Mouse (Mus musculus) left cerebral cortex, adult 2 months (tissue): ENCODE results near the gene Serinc2. TPM values are rescaled to one million over a fixed set of nuclear protein-coding genes. Genes with fewer than 3 reads are reported as not detected.

Experiments
- DNase-seq, 2 experiments: peaks; one replicate each; pipeline ENCODE4 v3.0.0; 2021 to 2022; ENCODE audit warnings: low spot score in 2 of 2, mixed read lengths in 1 of 2; ENCODE audit errors: extremely low spot score in 1 of 2
- H3K27ac ChIP-seq: fragments of 200-600 bp; 2 replicates; pipeline ENCODE4 v1.8.1; 2022
- H3K4me3 ChIP-seq: fragments of 200-600 bp; 2 replicates; pipeline ENCODE4 v1.8.1; 2022
- CTCF ChIP-seq: fragments of 200-600 bp; IDR thresholded peaks from 2 replicates; pipeline ENCODE4 v1.8.1; 2022; ENCODE audit warnings: antibody characterized with exemption, mild to moderate bottlenecking, moderate library complexity
- intact Hi-C: fragments of 180-260 bp; cut with DNase I; formaldehyde crosslinking; loops from one replicate; pipeline ENCODE4 v1.15.1; 2025
- total RNA-seq, 2 experiments: library from RNA; stranded (reverse); gene quantifications; 2 replicates each; pipeline ENCODE4 v1.2.3; 2021

The Serinc2 gene
- total RNA-seq, 2 experiments from 2014 or later: 6.5 to 11.9 TPM

GRCm38 (mm10) chr4:130273698-130274345 is 5.2 kb downstream of the Serinc2 start:
- peak overlapping the region; percentile 89 for H3K27ac ChIP-seq
- intact Hi-C loops: loop anchor here (5.0 kb wide), 1 partner anchor 277 kb away; no protein-coding TSS in a partner anchor
- peak overlapping the region; percentile 64 for H3K4me3 ChIP-seq
- TF ChIP-seq CTCF: no peak
- peak; percentile 31 to 58 for DNase-seq

DNA sequence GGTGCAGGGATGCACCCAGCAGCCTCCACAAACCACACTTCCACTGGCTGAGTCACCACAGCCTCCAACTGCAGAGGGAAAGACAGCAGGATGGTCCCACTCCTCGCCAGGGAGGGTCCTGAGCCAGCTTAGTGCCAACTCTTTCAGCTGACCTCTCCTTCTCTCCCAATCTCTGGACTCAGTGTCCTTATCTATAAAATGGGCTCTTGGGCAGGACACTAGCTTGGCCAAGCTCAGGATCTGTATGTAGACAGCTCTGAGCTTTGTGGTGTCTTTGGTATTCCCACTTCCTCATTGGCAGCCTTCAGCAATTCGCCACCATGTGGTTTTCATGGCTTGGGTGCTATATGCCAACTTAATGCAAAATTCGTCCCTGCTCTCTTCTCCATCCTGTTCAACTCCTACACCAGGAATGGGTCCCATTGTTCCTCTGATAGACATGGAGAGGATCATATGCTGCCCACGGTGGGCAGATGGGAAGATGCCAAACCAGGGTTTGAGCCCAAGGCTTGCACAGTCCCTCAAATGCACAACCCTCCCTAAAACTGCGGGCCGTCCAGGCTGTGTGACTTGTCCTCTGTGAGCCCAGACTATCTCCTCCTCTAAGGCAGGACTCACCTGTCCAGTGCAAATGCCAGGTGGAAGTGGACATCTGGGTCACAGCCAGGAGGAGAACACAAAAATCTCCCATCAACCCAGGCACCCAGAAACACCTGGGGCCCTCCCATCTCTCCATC is 8.2 kb downstream of the Serinc2 start:
- TF ChIP-seq CTCF: no peak
- intact Hi-C loops: loop anchor here (5.0 kb wide), 1 partner anchor 273 kb away; no protein-coding TSS in a partner anchor
- Histone ChIP-seq H3K27ac (peak overlapping the region; percentile 83), H3K4me3 (no peak overlapping the region)
- DNase-seq: peak; percentile 30 to 50

- H3K27ac ChIP-seq: peak overlapping the region; percentile 83
- no peak for TF ChIP-seq CTCF
- peak; percentile 69 to 77 for DNase-seq
- H3K4me3 ChIP-seq: no peak overlapping the region
- intact Hi-C loops: loop anchor here (5.0 kb wide), 1 partner anchor 273 kb away; no protein-coding TSS in a partner anchor
Measured at GRCm38 (mm10) chr4:130270089-130270488, 8.9 kb downstream of the Serinc2 start.

DNA sequence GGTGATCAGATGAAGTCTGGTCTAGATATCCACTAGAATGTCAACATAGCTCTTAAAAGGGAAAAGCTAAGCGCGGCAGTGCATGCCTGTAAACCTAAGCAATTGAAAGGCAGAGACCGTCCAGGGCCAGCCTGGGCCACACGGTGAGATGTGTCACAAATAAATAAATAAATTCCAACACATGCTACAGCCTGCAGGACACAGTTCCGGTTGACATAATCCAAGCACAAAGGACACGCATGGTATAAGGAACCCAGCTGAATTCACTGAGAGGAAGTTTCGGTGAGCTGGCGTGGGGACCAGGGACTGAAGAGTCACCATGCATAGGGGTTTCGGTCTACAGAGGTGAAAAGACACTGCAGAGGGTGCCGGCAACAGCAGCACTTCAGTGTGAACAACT is 10.3 kb downstream of the Serinc2 start:
- no peak for DNase-seq
- no peak overlapping the region for H3K4me3 ChIP-seq
- no peak for TF ChIP-seq CTCF
- intact Hi-C loops: no loop called here
- H3K27ac ChIP-seq: no peak overlapping the region

GRCm38 (mm10) chr4:130267069-130267468 is 11.9 kb downstream of the Serinc2 start:
- no peak overlapping the region for H3K4me3 ChIP-seq
- intact Hi-C loops: no loop called here
- TF ChIP-seq CTCF: no peak
- no peak for DNase-seq
- H3K27ac ChIP-seq: no peak overlapping the region

DNA sequence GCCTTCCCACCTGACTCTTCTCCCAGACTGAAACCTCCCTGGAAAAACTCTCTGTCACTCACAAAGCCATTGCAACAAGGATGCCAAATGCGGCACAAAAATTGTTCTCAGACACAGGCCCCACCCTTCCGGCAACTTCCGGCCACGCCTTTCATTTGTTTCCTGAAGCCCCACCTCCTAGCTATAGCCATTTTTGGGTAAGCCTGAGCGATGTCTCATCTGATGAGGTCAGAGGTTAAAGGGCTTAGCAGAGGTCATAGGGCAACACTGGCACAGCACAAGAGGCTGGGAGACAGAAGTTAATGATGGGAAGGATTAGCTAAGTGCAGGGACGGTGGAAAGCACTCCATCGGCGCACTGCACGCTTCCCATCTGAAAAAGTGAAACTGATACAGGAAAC is 12.4 kb downstream of the Serinc2 start:
- no peak overlapping the region for H3K4me3 ChIP-seq
- TF ChIP-seq CTCF: no peak
- no peak overlapping the region for H3K27ac ChIP-seq
- intact Hi-C loops: no loop called here
- no peak for DNase-seq

DNA sequence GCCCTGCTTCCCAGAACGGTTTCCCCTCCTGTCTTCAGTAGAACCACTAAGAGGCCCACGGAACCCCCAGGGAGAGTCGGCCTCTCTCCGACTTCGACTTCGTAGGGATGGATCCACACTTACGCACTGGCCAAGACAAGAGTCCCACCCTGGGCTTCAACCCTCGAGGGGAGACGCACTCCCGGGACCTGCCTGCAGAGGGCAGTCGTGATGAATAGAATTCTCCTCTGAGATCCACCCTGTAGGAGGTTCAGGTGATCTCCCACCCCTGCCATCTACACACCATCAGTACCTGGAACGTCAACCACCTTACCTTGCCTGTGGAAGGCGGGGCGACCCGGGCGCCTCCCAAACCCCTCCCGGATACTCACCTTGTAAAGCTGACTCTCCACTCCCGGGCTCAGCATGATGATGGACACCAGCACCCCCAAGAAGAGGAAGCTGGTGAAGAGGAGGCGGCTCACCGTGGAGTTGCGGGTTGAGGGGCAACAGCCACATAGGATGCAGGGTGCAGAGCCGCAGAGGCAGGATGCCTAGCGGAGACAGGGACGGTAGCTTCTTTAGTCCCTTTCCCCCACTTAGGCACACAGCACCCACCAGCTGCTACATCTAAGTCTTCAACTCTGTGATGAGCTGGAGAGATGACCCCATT is 14.2 kb downstream of the Serinc2 start:
- Histone ChIP-seq H3K4me3 (no peak overlapping the region), H3K27ac (no peak overlapping the region)
- TF ChIP-seq CTCF: peak; percentile 76
- DNase-seq: peak; percentile 48 to 71
- intact Hi-C loops: loop anchor here (2.0 kb wide), 1 partner anchor 28 kb away; no protein-coding TSS in a partner anchor

- intact Hi-C loops: loop anchor here (2.0 kb wide), 1 partner anchor 29 kb away; no protein-coding TSS in a partner anchor
- H3K27ac ChIP-seq: peak overlapping the region; percentile 47
Measured at GRCm38 (mm10) chr4:130264131-130264530, 14.9 kb downstream of the Serinc2 start.

DNA sequence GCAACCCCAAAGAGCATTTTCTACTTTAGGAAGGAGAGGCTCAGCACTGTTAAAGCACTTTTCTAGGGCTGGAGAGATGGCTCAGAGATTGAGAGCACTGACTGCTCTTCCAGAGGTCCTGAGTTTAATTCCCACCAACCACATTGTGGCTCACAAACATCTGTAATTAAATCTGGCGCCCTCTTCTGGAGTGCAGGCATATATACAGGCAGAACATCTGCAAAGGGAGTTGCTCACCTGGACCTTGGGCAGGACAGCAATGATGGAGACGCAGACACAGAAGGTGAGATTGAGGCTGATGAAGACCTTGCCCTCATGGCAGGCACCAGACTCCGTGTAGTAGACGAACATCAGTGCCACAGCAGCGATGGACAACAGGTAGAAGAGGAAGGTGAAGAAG is 18.6 kb downstream of the Serinc2 start:
- TF ChIP-seq CTCF: peak; percentile 51
- H3K27ac ChIP-seq: no peak overlapping the region

More at GRCm38 (mm10) chr4:130264131-130264530, 14.9 kb downstream of the Serinc2 start:
- DNase-seq: no peak
- TF ChIP-seq CTCF: no peak
- no peak overlapping the region for H3K4me3 ChIP-seq

GRCm38 (mm10) chr4:130252441-130253157 is 26.4 kb downstream of the Serinc2 start:
- no peak for TF ChIP-seq CTCF
- H3K4me3 ChIP-seq: no peak overlapping the region
- no peak for DNase-seq
- intact Hi-C loops: no loop called here
- no peak overlapping the region for H3K27ac ChIP-seq

More for the DNA sequence above, 18.6 kb downstream of the Serinc2 start:
- DNase-seq: no peak
- intact Hi-C loops: no loop called here
- no peak overlapping the region for H3K4me3 ChIP-seq

DNA sequence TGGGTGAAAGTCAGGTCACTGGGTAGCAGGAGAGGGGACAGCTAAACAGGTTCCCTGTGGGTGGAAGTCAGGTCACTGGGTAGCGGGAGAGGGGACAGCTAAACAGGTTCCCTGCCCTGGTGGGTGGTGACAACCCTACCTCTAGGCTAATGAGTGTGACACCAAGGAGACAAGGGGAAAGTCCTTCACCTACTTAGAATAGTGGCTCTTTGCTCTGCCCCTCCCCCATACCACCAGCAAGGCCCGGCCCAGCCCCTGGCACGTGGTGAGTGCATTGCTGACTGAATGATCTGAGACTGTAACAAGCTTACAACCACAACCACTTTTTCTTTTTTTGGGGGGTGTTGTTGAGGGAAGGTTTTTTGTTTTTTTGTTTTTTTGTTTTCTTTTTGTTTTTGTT is 27.2 kb downstream of the Serinc2 start:
- intact Hi-C loops: no loop called here
- TF ChIP-seq CTCF: no peak
- H3K4me3 ChIP-seq: no peak overlapping the region
- DNase-seq: no peak
- H3K27ac ChIP-seq: no peak overlapping the region
